Mouse (Mus musculus) limb, embryonic 14.5 days (tissue): Measurements from ENCODE around the gene Fcrl1. TPM values are rescaled to one million over a fixed set of nuclear protein-coding genes. Genes with fewer than 3 reads are reported as not detected.
"Not testable (repeated sequence)": the region's sequence is repeated elsewhere in the genome, so short reads cannot be mapped to it uniquely, and the experiment has no call there.

Experiments
- ATAC-seq: fragments of 200-750 bp; cut with Nextera tagmentation; 2 replicates; pipeline ENCODE4 v1.8.0; 2017; ENCODE audit warnings: low read depth, moderate number of reproducible peaks, moderate TSS enrichment; ENCODE audit not compliant: low FRiP score
- DNase-seq: peaks from one replicate; pipeline ENCODE4 v3.0.0-alpha.2; 2015; ENCODE audit warnings: low spot score
- H3K27ac ChIP-seq: fragments of 300-500 bp; sonication (generic); replicated peaks from 2 replicates; pipeline ENCODE4 v1.5.1; 2014; ENCODE audit warnings: low read depth, mild to moderate bottlenecking, low read length, moderate library complexity, mixed read lengths
- H3K27me3 ChIP-seq: fragments of 300-500 bp; sonication (generic); 2 replicates; pipeline ENCODE4 v1.6.1; 2014; ENCODE audit warnings: low read length, mixed read lengths; ENCODE audit not compliant: control insufficient read depth, insufficient read depth
- H3K36me3 ChIP-seq: fragments of 300-500 bp; sonication (generic); 2 replicates; pipeline ENCODE4 v1.6.1; 2014; ENCODE audit warnings: mild to moderate bottlenecking, low read length, moderate library complexity, mixed read lengths; ENCODE audit not compliant: control insufficient read depth, insufficient read depth
- H3K4me1 ChIP-seq: fragments of 300-500 bp; sonication (generic); 2 replicates; pipeline ENCODE4 v1.6.1; 2014; ENCODE audit warnings: antibody characterized with exemption, low read length, mixed read lengths; ENCODE audit not compliant: control insufficient read depth, insufficient read depth
- H3K4me2 ChIP-seq: fragments of 300-500 bp; sonication (generic); replicated peaks from 2 replicates; pipeline ENCODE4 v1.6.1; 2014; ENCODE audit warnings: low read depth, mild to moderate bottlenecking, low read length, moderate library complexity; ENCODE audit not compliant: severe bottlenecking
- H3K4me3 ChIP-seq: fragments of 300-500 bp; sonication (generic); replicated peaks from 2 replicates; pipeline ENCODE4 v1.5.1; 2014; ENCODE audit warnings: low read length
- H3K9ac ChIP-seq: fragments of 300-500 bp; sonication (generic); 2 replicates; pipeline ENCODE4 v1.6.1; 2014; ENCODE audit warnings: mild to moderate bottlenecking, low read depth, low read length, moderate library complexity; ENCODE audit not compliant: severe bottlenecking
- H3K9me3 ChIP-seq: fragments of 300-500 bp; sonication (generic); 2 replicates; pipeline ENCODE4 v1.6.1; 2016; ENCODE audit warnings: low read length; ENCODE audit not compliant: control insufficient read depth
- POLR2A ChIP-seq: fragments of 200-500 bp; IDR thresholded peaks from 2 replicates; pipeline ENCODE4 v1.8.0; 2012; ENCODE audit warnings: inconsistent platforms, mild to moderate bottlenecking, moderate library complexity, borderline replicate concordance; ENCODE audit not compliant: insufficient read depth, insufficient read length; ENCODE audit errors: extremely low read depth
- WGBS: fragments of 180-500 bp; shearing (Covaris S2); extraction: QIAGEN DNeasy Blood & Tissue Kit; methylation state at CpG from one replicate; pipeline ENCODE4 v1.1.7; 2014; 5-methylcytosine and 5-hydroxymethylcytosine counted together
- polyA plus RNA-seq, 2 experiments: library from polyadenylated mRNA; depleted of rRNA in 1 of 2; stranded (reverse) in 1 of 2; unstranded in 1 of 2; fragments of >200 nt; fragmentation: Nextera tagmentation in 1 of 2; extraction: Ambion mirVana in 1 of 2; gene quantifications; 2 replicates each; pipeline versions ENCODE4 v1.2.1 to v1.2.3; 2012 to 2014

The Fcrl1 gene
- polyA plus RNA-seq (2012; rRNA removed) (0.14 and 0.27 TPM in 2 replicates), polyA plus RNA-seq (2014; fragmentation: Nextera tagmentation; extraction: Ambion mirVana) (0.22 and 0.23 TPM in 2 replicates)

GRCm38 (mm10) chr3:87376195-87377165 lies at the start of gene Fcrl1:
Fcrl1 (plus strand) TSS chr3:87376387.
- Histone ChIP-seq H3K4me1 (0 out of 2 replicates have a peak, but pooled peaks cover 5% of the 10 kb centered on the region), H3K27ac (no peak within 1 kb of the TSS), H3K4me2 (no peak within 1 kb of the TSS), H3K36me3 (no peaks in the 10 kb centered on the region), H3K9ac (no peak within 1 kb of the TSS), H3K27me3 (no peaks in the 10 kb centered on the region), H3K4me3 (no peak within 1 kb of the TSS), H3K9me3 (no peaks in the 10 kb centered on the region)
- DNase-seq (no peak), ATAC-seq (no peak)
- 86% methylated on average over 18 of the region's 18 CpGs for WGBS
- no peak for TF ChIP-seq POLR2A

GRCm38 (mm10) chr3:87337899-87338298 lies 38.3 kb upstream of the Fcrl1 start:
- Histone ChIP-seq H3K9me3 (no peaks in the 10 kb centered on the region), H3K4me2 (no peak overlapping the region), H3K27ac (no peak overlapping the region), H3K27me3 (no peaks in the 10 kb centered on the region), H3K4me3 (no peak overlapping the region), H3K4me1 (no peaks in the 10 kb centered on the region), H3K36me3 (no peaks in the 10 kb centered on the region), H3K9ac (no peak overlapping the region)
- WGBS, result 82% methylated on average over 5 of the region's 5 CpGs
- DNase-seq (no peak), ATAC-seq (no peak)
- no peak for TF ChIP-seq POLR2A

GRCm38 (mm10) chr3:87350992-87351391 lies 25.2 kb upstream of the Fcrl1 start:
- 88% methylated on average over 2 of the region's 2 CpGs for WGBS
- not testable (repeated sequence) for H3K4me2 ChIP-seq, DNase-seq, ATAC-seq, H3K9ac ChIP-seq, H3K4me3 ChIP-seq, H3K27me3 ChIP-seq, H3K36me3 ChIP-seq, H3K4me1 ChIP-seq, H3K27ac ChIP-seq, H3K9me3 ChIP-seq

- H3K9ac ChIP-seq, result no peak within 1 kb of the TSS
- no peaks in the 10 kb centered on the region for H3K4me1 ChIP-seq
- no peak for DNase-seq
- no peak for ATAC-seq
- no peaks in the 10 kb centered on the region for H3K27me3 ChIP-seq
- no peak within 1 kb of the TSS for H3K4me3 ChIP-seq
- no peak within 1 kb of the TSS for H3K27ac ChIP-seq
- H3K9me3 ChIP-seq, result no peaks in the 10 kb centered on the region
- H3K36me3 ChIP-seq, result no peaks in the 10 kb centered on the region
- no peak within 1 kb of the TSS for H3K4me2 ChIP-seq
- TF ChIP-seq POLR2A, result no peak
Measured at GRCm38 (mm10) chr3:87357581-87357980, 18.6 kb upstream of the Fcrl1 start, which contains the start of gene Cd5l. Cd5l (plus strand) TSS chr3:87357881.

- TF ChIP-seq POLR2A, result no peak
- no peaks in the 10 kb centered on the region for H3K4me1 ChIP-seq
- no peak for ATAC-seq
- no peak overlapping the region for H3K4me2 ChIP-seq
- no peaks in the 10 kb centered on the region for H3K9me3 ChIP-seq
- H3K9ac ChIP-seq, result no peak overlapping the region
- no peak overlapping the region for H3K27ac ChIP-seq
- no peak overlapping the region for H3K4me3 ChIP-seq
- no peaks in the 10 kb centered on the region for H3K36me3 ChIP-seq
- H3K27me3 ChIP-seq, result no peaks in the 10 kb centered on the region
- no peak for DNase-seq
Measured at GRCm38 (mm10) chr3:87359215-87359614, 17.0 kb upstream of the Fcrl1 start.
